Mouse (Mus musculus): ENCODE measurements around the gene Slc27a4. TPM values are rescaled to one million over a fixed set of nuclear protein-coding genes. Genes with fewer than 3 reads are reported as not detected.
A peak's percentile ranks its signal among the peaks of the same experiment; 100 is the strongest.

Gene Slc27a4
- total RNA-seq, 2 experiments from 2014 or later = 80.4 to 86.7 TPM

DNA sequence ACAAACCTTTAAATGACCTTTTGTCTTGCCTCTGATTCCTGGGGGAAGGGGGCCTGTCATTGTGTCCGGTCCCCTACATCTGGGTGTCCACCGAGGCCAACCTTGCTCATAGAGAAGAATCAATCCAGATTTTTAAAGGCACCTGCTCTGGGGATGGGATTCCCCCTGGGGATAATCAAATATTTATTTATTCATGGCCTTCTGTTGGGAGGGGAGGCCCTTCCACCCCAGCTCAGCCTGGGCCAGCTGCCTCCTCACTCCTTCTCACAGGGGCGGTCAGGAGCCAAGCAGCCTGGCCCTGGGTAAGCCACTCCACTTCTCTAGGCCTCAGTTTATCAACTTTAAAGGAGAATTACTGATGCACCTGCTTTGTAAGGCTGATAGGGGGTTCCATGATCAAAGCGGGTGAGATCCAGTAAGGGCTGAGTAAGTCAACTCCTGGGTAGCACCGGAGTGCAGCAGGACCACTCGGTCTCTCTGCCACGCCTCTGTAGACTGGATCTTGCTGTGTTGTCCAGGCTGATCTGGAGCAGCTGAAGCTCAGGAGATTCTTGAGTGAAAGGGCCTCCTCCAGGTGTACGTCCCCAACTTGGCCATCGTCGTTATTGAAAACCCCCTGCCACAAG lies 53.3 kb downstream of the Slc27a4 start:
- DNase-seq = no peak
- intact Hi-C loops (cut with DNase I) = no loop called here

- no peak for DNase-seq
- intact Hi-C loops (cut with DNase I) = no loop called here
Observed at GRCm38 (mm10) chr2:29856451-29857260, 54.2 kb downstream of the Slc27a4 start.

- intact Hi-C loops (cut with DNase I) = no loop called here
- DNase-seq = no peak
Observed at GRCm38 (mm10) chr2:29857341-29857740, 54.9 kb downstream of the Slc27a4 start.

DNA sequence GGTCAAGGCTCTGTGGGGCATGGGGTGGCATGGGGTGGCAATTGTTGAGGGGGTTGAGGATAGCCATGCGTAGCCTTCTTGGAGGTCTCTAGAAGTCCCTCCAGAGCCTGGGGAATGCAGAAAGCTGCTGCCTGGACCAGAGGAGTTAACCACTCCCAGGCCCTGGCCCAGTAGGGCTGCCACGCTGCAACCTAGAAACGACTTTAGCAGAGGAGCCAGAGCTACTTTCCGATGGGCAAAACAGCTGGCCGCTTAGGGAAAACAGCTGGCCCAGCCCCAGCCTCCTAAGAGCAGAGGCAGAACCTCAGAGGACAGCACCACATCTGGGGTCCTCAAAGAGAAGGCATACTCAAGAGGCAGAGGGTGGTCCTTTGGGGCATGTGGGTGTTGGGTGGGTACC lies 55.5 kb downstream of the Slc27a4 start:
- no peak for DNase-seq
- intact Hi-C loops (cut with DNase I) = no loop called here

DNA sequence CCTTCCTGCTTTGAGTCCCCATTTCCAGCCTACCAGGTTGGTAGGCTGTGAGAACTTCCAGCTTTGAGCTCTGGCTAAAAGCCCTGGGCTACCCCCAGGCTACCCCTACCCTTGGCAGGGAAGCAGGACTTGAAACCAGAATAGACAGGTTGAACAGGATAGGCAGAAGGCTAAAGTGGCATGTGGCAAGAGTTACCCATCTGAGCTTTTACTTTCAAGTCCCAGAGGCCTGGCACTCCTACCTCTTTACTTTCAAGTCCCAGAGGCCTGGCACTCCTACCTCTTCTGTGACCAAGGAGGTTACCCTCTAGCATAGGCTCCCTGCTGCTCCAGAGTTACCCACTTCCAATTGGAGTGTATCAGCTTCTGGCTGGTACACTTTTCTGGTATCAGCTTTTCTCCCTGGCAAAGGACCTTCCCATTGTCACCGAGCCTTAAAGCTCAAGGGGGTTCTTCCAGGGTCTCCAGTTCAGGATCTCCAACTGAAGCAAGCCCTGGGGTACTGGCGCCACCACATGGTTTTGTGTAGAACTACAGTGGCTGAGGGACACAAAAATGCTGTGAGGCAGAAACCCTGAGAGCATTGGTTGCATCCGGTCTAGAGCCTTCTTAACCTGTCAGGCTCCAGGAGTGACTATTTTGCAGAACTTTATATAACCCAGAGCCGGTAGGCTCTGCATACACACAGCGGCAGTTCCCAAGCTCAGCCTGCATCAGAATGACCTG lies 56.5 kb downstream of the Slc27a4 start:
- peak; percentile 55 for DNase-seq
- intact Hi-C loops (cut with DNase I) = no loop called here

GRCm38 (mm10) chr2:29865125-29865524 lies 62.7 kb downstream of the Slc27a4 start:
- no peak for DNase-seq
- intact Hi-C loops (cut with DNase I) = no loop called here

Small RNA genes lying within 50 kb of the gene (microRNA-seq; reads per million reads assigned to microRNA genes)
- gene Mir219a-2 (not detected), gene Mir219b (not detected)

Other genes starting within 250 kb of the Slc27a4 start
- 100 to 1,000 TPM; 149 to 155 TPM for gene Rapgef1, start 182.9 kb upstream of the Slc27a4 start, total RNA-seq (2021)
- gene Gm13420, start 50.9 kb upstream of the Slc27a4 start, total RNA-seq (2021) = 1 to 10 TPM; 1.2 to 1.7 TPM
- gene Gm13547, start 43.3 kb upstream of the Slc27a4 start, total RNA-seq (2021) = not detected
- gene Coq4, start 15.1 kb upstream of the Slc27a4 start, total RNA-seq (2021) = 10 to 100 TPM; 32.7 to 38.4 TPM
- gene Trub2, start 14.1 kb upstream of the Slc27a4 start, total RNA-seq (2021) = 10 to 100 TPM; 48.2 to 51.1 TPM
- gene Urm1, start 17.4 kb downstream of the Slc27a4 start, total RNA-seq (2021) = 10 to 100 TPM; 46.1 to 51.1 TPM
- 10 to 100 TPM; 17.5 to 19.0 TPM for gene Cercam, start 66.5 kb downstream of the Slc27a4 start, total RNA-seq (2021)
- 100 to 1,000 TPM; 119 TPM for gene Odf2, start 86.6 kb downstream of the Slc27a4 start, total RNA-seq (2021)
- 10 to 100 TPM; 57.2 to 59.2 TPM for gene Gle1, start 132.8 kb downstream of the Slc27a4 start, total RNA-seq (2021)
- gene Sptan1, start 162.9 kb downstream of the Slc27a4 start, total RNA-seq (2021) = 100 to 1,000 TPM; 880 to 916 TPM
- gene Wdr34, start 246.2 kb downstream of the Slc27a4 start, total RNA-seq (2021) = 10 to 100 TPM; 61.4 to 71.8 TPM

All from left cerebral cortex, postnatal 4 days (tissue).